Mouse (Mus musculus) left cerebral cortex, adult 18-20 months (tissue): Measurements from ENCODE around the gene Mtmr6. TPM values are rescaled to one million over a fixed set of nuclear protein-coding genes. Genes with fewer than 3 reads are reported as not detected.

Source experiments
- DNase-seq, 2 experiments: peaks; one replicate each; pipeline ENCODE4 v3.0.0; 2021 to 2022; ENCODE audit warnings: low spot score in 2 of 2, mixed read lengths in 1 of 2
- long read RNA-seq, 2 experiments: library from polyadenylated mRNA; stranded (forward); transcript quantifications; one replicate each; pipeline ENCODE4 v2.0.0; 2021
- total RNA-seq, 2 experiments: library from RNA; stranded (reverse); gene quantifications; 2 replicates each; pipeline ENCODE4 v1.2.3; 2021

Mtmr6 gene
- total RNA-seq = 100 to 1,000 TPM; 119 TPM
- long read RNA-seq, experiment 1, transcript Mtmr6-201 (14 exons, 3,813 nt) = major isoform, 128 of 171 reads
- long read RNA-seq, experiment 1, partial matches to known transcripts = 6 of 171 reads
- long read RNA-seq, experiment 1, other reads (novel, unspliced or antisense) = 35 of 171 reads
- long read RNA-seq, experiment 2, transcript Mtmr6-201 (14 exons, 3,813 nt) = major isoform, 105 of 137 reads
- long read RNA-seq, experiment 2, partial matches to known transcripts = 9 of 137 reads
- long read RNA-seq, experiment 2, other reads (novel, unspliced or antisense) = 22 of 137 reads

DNA sequence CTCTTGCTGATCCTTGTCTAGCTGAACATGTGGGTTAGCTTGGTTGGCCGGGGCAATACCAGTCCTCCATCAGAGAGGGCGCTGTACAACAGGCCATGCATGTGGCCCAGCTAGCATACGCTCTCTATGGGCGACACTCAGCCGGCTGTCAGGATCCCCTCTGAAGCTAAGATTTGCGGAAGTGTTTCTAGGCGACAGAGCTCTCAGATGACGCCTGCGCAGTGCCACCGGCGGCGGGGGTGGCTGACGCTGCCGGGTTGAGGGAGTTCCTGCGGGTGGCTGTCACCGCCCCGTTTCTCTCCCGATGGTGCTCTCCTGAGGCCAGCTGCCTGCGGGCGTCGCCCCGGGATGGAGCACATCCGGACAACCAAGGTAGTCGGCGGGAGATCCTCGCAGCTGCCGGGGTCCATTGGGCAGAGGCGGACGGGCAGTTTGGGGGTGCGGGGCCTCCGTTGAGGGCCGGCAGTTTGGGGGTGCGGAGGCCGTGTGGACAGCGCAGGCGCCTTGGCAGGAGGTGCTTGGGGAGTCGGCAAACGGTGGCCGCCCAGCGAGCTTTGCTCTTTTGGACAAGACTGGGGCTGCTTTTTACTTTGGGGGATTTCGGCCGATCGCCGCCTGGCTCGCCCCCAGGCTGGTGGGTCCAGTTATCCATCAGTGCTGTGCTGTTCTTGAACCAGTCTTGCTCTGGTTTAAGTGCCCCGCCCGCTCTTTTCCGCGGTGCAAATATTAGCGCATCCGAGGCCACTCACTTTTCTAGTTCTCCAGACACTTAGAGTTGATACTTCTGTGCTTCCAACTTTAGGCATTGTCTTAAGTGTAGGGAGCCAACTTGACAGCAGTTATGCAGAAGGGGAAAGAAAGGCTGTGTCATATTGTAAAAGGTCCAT is at the start of gene Mtmr6:
Gene Mtmr6 (plus strand): TSS at position 239 of the 887 bp plus-strand sequence.
- peak; percentile 95 for DNase-seq

DNA sequence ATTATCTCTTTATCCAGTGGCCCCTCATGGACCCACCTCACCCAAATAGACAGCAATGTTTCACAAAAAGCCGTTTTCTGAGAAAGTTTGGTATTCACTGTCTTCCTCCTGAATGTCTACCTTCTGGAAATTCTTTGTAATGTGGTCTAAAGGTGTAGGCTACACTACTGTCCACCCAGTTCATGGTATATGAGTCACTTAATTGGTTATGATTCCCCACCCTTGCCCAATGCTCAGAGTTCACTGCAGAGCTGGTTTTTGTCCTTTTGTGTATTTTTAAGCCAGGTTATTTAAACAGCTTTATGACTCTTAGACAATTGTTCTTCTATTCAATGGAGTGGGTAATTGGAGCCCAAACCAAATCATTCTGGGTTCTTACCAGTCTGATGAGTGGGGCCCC is 48.9 kb upstream of the Mtmr6 start:
- no peak for DNase-seq

DNA sequence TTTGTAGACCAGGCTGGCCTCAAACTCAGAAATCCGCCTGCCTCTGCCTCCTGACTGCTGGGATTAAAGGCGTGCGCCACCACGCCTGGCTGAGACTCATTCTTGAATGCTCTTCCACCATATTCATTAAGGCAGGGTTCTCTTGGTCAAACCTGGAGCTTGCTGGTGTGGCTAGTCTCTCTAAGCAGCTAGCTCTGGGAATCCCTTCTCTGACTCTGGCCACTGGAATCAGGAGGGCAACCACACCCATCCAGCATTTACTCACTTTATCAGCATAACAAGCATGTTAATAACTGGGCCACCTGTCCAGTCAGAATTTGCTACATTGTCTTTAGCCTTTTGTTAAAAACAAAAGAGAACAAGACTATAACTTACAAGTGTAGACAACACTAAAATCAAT is 47.4 kb upstream of the Mtmr6 start:
- no peak for DNase-seq

DNA sequence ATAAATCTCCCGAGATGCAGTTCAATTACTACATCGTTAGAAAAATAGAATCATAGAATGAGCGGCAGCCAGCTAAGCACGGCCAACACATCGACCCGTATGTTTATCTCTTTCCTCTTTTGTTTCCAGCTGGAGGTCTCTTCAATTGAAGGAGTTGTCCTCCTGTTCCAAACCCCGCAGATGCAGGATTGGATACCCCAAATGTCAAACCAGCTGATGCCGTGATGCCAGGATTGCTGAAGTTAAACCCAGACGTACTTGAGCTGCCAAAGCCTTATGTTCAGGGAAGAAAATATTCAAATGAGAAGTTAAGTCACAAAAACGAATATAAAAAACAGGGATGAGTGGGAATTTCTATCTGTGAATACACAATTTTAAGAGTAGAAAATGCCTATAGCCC is 45.1 kb upstream of the Mtmr6 start:
- DNase-seq = no peak

DNA sequence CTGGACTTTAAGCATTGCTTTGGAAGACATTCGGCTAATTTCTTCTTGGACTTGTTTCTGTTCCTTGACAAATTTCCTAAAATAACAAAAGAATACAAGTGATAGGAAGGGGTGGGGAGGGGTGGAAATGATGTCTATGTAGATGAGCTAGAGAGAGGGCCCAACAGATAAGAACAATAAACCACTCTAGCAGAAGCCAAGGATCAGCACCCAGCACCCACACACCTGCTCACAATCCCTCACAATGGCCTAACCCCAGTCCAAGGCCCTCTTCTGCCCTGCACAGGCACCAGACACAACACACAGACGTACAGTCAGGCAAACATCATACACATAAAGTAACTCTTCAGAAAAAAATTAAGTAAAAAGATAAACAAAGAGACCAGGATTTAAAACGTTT is 26.5 kb upstream of the Mtmr6 start:
- no peak for DNase-seq

DNA sequence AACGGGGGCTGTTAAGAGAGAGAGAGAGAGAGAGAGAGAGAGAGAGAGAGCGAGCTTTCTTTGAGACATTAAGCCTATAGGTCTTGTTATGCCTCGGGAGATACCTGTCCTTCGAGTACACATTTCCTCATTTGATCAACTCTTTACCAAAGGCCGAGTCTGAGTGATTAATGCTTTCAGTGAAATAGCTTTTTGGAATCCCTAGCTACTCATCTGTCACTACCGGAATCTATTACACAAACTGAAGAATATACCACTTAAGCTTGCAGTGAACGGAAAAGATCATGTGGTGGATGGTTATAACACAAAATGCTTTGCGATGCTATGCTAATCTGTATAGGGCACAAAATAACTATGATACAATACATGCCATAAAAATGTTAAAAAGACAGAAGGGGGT is 14.7 kb upstream of the Mtmr6 start:
- no peak for DNase-seq

DNA sequence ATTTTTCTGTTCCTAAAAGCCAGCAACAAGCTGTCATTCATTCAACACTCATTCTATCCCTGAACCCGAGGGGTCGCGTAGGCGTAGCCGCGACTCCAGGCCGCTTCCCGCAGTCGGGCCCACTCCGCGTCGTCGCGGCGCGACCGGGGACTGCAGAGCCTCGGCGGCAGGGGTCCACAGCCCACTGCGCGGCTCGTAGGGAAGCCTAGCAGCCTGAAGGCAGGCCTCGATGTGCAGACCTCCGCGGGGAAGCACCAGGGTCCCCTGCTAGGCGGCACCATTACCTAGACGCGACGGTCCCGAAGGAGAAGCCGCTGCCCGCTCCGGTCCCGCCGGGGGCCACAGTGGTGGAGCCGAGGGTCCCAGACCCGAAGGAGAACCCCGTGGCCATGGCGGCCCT is 14.1 kb upstream of the Mtmr6 start:
- DNase-seq = no peak

DNA sequence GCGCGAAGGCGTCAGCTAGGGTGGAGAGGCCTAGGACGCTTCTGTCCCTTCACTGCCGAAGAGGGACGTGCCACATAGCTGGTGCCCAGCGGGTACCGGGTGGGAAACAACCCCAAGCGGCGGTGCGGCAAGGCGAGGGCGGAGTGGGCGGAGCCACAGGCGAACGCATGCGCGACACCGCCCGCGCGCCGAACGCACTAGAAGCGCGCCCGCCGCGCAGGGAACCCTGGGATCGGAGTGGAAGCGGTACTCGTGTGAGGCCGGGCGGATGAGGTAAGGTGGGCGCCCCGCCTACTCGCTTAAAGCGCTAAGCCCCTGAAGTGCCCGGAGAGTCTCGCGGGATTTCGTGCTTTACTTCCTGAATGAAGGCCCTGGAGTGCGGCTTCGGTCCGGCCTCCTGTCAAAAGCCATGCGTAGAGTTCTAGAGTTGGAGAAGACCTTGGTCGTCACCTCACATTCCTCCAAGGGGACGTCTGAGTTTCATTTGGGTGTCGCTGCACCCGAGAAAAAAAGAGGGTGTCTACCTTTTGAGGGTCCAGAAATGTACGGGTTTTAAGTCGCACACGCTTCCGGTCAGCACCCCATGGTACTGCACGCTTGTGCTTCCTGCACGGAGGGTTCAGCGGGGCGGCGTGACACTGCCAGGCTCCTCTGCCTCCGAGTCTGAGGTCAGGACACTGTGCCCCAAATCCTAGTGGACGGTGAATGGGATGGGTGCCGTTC is 13.6 kb upstream of the Mtmr6 start, which contains the start of the genes Nupl1 and Gm49336:
Gene Nupl1 (minus strand): TSS at position 151 of the 723 bp plus-strand sequence.
Gene Gm49336 (minus strand): TSS at position 227 of the 723 bp plus-strand sequence.
- peak; percentile 98 for DNase-seq

DNA sequence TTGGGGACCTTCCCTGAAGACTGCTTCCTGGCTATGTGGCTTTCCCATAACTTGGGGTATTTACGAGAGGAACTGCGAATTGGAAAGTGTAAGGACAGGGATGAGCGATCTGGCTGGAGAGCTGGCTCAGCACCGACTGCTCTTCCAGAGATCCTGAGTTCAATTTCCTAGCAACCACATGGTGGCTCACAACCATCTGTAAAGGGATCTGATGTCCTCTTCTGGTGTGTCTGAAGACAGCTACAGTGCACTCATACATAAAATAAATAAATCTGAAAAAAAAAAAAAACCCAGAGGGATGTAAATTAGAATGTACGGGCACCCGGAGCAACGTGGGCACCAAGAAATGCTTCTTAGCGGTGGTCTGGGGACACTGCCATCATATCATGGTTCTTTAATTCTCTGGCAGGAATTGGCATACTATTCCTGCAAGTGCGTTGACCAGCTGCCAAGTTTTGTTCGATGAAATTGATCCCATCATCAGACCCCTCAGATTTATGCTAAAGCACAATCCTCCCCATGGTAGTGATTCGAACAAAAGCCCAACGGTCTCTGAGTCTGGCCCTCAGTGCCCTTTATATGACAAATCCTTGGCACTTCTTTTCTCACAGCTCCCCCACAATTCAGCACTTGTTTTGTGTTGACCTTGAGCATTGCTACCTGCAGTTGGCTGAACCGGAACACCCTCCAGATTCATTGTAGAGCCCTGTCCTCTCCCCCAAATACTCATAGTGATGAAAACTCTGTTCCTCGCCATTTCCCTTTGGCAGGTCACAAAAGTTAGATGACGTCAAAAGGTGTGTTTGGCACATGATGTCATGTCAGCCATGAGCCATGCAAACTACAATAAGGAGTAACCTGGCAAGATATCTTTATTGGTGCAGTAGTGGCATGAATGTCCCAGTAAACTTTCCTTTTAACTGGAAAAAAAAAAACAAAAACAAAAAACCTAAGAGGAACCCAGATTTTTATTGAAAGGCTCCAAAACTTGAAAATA is 12.7 kb upstream of the Mtmr6 start:
- no peak for DNase-seq

DNA sequence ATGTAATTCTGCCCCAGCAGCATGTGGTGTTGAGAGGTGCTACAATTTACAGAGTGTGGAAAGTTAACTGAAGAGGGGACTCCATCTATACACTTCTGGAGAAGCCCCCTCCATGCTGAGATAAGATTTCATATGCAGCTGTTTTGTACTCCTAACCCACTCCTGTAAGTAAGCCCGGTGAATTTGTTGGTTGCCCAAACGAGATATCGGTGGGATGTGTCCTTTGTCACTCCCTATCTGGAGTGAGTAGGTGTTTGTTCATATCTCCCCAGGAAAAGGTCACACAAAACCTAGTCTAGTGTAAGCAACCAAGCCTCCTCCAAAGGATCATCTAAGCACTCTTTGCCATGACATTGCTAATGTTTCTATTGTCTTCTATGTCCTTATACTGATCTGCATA is 11.6 kb upstream of the Mtmr6 start:
- DNase-seq = no peak

DNA sequence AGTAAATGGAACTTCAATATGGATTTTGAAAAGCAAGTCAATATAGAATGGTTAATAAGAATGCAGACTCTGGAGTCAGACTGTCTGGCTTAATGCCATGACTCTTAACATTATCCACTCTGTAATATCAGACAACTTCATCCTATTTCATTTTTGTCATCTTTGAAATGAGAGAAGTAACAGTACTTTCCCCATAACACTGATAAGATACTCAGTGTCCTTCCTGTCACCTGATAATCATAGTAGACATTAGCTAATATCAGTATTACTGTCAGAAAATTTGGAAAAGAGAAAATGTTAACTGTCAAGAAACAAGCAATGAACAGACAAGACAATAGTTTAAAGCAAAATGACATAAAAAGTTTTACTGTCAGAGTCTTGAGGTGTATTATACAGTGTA is 10.3 kb upstream of the Mtmr6 start:
- DNase-seq = no peak

DNA sequence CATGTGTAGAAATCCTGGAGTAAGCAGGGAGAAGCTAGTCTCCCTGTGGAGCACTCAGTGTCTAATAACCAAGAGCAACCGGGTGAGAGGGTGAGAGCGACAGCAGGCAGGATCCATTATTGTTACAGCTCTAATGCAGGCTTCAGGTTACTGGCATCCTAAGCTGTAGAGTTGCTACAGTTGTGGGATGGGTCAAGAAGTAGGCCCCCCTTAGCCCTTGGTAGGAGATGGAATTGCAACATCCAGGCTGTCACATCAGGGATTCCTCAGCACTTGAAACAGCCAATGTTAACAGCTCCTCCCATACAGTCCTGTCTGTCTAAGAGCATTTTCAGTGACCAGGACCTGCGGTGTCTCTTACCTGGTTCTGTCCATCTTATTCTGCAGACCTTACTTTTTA is 8.7 kb upstream of the Mtmr6 start:
- DNase-seq = no peak

DNA sequence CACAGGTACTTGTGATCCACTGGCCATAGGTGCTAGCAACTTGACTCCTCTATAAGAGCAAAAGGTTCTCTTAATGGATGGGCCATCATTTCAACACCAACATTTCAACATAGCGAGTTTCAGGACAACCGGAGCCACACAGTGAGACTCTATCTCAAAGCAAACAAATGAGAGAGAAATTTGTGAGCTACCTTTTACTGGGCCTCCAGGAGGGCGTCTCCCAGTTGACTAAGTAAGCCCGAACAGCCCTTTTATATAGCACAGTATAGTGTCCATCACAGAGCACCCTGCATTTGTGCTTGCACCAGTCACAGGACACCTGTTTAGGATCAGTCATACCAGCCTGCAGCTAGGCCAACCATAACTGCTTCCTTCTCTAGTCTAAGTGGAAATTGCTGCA is 7.9 kb upstream of the Mtmr6 start:
- DNase-seq = no peak

DNA sequence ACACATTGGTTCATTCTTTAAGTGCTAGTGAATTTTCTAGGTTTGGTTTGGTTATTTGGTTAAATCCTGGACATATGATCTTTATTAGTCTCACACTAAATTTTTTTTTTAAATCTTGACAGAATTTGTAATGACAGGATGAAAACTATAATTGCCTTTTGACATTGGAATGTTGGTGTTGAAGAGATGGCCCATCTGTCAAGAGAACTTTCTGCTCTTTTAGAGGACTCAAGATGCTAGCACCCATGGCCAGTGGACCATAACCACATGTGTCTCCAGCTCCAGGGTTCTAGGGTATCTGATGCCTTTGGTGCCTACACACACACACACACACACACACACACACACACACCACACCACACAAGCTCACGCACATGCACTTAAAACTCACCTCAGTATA is 7.2 kb upstream of the Mtmr6 start:
- DNase-seq = no peak

DNA sequence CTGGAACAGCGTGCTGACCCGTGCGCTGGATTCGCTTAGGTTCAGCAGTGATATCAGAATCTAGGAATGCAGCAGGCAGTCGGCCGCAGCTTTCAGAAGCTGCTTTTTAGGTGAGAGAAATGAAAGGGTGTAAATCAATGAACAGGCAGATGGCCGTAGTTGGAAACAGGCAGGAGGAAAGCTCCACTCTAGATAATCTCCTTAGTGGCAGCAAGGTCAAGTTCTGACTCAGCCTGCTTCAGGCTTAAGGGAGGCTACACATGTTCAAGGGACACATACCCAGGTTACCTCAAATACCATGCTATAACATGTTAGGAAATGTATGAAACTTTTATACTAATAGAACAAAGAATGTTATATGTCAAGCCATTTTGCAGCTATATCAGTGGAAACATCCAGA is 2.7 kb upstream of the Mtmr6 start:
- DNase-seq = no peak

DNA sequence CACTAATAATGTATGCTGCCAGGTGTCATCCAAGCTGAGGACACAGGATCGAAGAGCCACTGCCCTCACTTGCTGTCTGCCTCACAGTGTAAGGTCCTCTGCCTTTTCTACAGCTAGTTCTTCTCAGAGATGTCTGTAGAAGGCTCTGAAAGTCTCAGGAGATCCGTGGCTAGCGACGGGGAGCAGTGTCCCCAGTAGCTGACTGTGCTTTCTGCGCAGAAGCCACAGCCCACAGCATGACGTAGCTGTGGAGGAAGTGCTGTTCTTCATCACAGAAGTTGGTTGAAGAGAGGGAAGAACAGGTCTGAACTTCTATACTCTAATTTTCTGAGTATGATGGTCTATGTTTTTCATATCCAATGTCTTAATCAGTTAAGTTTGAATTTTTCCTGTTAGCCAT is 4.3 kb downstream of the Mtmr6 start:
- DNase-seq = no peak

DNA sequence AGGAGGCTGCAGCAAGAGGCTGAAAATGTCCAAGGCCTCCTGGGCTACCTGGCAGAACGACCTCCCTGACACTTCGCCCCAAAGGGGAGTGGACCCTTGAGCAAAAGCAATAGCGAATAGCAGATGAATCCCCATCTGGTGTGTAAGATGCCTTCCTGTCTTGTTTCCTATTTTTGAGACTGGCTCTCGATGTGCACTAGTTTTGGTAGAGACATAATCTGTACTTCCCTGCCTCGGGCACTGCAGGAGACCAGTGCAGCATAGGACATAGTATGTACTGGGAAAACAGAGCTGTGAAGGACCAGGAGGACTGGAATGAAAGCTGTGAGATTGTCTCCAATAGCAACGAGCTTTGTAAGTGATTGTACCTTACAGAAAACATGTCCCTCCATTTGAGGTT is 8.3 kb downstream of the Mtmr6 start:
- no peak for DNase-seq

DNA sequence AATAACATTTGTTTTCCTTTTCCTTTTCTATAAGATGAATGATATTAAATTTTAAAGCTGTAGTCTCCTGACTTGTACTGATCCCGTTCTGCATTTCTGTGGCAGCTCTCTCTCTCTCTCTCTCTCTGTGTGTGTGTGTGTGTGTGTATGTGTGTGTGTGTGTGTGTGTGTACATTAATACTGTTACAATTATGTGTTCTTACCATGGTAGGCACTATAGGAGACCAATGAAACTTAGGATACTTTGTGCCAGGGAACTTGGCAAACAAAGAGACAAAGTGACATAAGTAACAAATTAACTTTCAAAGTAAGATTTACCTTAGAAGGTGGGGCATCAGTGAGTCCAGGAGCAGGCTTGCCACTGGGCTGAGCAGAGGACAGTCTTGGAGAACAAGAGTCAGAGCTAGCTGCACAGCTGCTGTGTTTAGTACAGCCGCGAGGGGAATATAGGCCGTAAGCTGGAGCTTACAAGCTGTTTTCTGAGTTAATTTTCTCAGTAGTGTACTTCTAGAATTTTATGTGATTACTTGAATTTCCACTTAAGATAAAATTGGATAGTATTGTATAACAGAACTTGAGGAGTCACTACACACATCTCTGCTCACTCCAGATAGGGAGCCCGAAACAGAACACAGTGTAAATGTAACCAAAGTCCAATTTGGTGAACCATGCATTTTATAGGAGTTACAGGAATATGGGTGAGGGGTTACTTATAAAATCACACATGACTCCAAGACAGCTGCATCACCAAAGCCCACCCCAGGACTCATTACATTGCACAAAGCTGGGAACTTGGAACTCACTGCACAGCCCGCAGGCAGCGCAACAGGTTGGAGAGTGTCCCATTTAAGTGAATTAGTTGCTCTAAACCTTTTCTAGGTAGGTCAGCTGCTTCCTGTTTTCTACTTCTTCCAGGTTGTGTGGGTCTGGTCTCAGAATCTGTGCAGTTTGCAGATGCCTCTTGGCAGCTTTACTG is 10.6 kb downstream of the Mtmr6 start:
- DNase-seq = no peak

DNA sequence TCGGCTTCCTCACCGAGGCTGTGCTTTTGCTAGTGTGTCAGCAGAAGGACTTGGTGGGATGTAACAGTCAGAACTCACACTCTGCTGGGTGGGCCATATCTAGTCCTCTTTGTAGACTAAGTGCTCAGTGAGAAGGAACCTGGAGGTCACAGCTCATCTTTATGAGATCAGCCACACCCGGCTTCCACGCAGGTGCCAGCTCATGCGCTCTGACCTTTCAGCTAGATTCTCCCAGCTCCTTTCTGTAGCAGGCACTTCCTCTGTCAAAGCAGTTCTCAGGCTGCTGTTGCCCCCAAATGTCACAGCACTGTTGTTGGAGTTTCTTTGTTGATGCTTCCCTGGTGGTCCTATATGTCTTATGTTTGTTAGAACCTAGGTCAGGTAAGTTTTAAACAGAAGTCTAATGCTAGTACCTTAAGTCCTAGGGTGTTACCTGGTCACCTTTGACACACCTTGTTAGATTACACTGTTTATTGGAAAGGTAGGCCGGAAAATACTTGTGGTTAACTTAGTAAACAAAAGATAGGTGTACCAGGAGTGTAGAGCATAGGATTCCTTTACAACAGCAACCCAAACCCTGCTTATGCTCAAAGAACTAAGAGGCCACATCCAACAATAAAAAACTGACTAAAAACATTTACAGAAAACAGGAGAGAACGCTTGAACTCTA is 21.3 kb downstream of the Mtmr6 start:
- no peak for DNase-seq
